Mouse (Mus musculus) limb, embryonic 11.5 days (tissue): ENCODE results near the gene Gm266. TPM values are rescaled to one million over a fixed set of nuclear protein-coding genes. Genes with fewer than 3 reads are reported as not detected.

Source experiments
- ATAC-seq: fragments of 200-750 bp; cut with Nextera tagmentation; 2 replicates; pipeline ENCODE4 v1.8.0; 2017; ENCODE audit warnings: low read depth; ENCODE audit not compliant: insufficient number of reproducible peaks, low FRiP score, low TSS enrichment
- DNase-seq: peaks from one replicate; pipeline ENCODE4 v3.0.0-alpha.2; 2015; ENCODE audit warnings: low spot score
- H3K27ac ChIP-seq: fragments of 300-500 bp; sonication (generic); replicated peaks from 2 replicates; pipeline ENCODE4 v1.5.1; 2014; ENCODE audit warnings: low read depth, mild to moderate bottlenecking, low read length
- H3K27me3 ChIP-seq: fragments of 300-500 bp; sonication (generic); 2 replicates; pipeline ENCODE4 v1.6.1; 2014; ENCODE audit warnings: mild to moderate bottlenecking, low read length, mixed read lengths; ENCODE audit not compliant: control insufficient read depth, insufficient read depth
- H3K36me3 ChIP-seq: fragments of 300-500 bp; sonication (generic); 2 replicates; pipeline ENCODE4 v1.6.1; 2014; ENCODE audit warnings: mild to moderate bottlenecking, low read length, moderate library complexity, mixed read lengths; ENCODE audit not compliant: control insufficient read depth, insufficient read depth
- H3K4me1 ChIP-seq: fragments of 300-500 bp; sonication (generic); 2 replicates; pipeline ENCODE4 v1.6.1; 2014; ENCODE audit warnings: low read length, mixed read lengths; ENCODE audit not compliant: control insufficient read depth, insufficient read depth
- H3K4me2 ChIP-seq: fragments of 300-500 bp; sonication (generic); 2 replicates; pipeline ENCODE4 v1.6.1; 2014; ENCODE audit warnings: low read depth, mild to moderate bottlenecking, moderate library complexity; ENCODE audit not compliant: severe bottlenecking
- H3K4me3 ChIP-seq: fragments of 300-500 bp; sonication (generic); 2 replicates; pipeline ENCODE4 v1.5.1; 2014; ENCODE audit warnings: low read depth, low read length
- H3K9ac ChIP-seq: fragments of 300-500 bp; sonication (generic); 2 replicates; pipeline ENCODE4 v1.6.1; 2014; ENCODE audit warnings: mild to moderate bottlenecking, low read length
- H3K9me3 ChIP-seq: fragments of 300-500 bp; sonication (generic); 2 replicates; pipeline ENCODE4 v1.6.1; 2016; ENCODE audit warnings: low read length; ENCODE audit not compliant: control insufficient read depth
- whole genome bisulfite sequencing: fragments of 180-500 bp; shearing (Covaris S2); extraction: QIAGEN DNeasy Blood & Tissue Kit; methylation state at CpG from one replicate; pipeline ENCODE4 v1.1.7; 2014; 5-methylcytosine and 5-hydroxymethylcytosine counted together
- polyA plus RNA-seq: library from polyadenylated mRNA; unstranded; fragments of >200 nt; fragmentation: Nextera tagmentation; extraction: Ambion mirVana; gene quantifications from 2 replicates; pipeline ENCODE4 v1.2.1, GENCODE M21; 2014

The Gm266 gene
- polyA plus RNA-seq, 1 experiment from 2014 or later: 11.4 TPM

- H3K9me3 ChIP-seq: no peaks in the 10 kb centered on the region
- H3K4me2 ChIP-seq: no peak overlapping the region
- 92% methylated on average over 3 of the region's 3 CpGs for WGBS
- DNase-seq: no peak
- no peak overlapping the region for H3K27ac ChIP-seq
- no peak overlapping the region for H3K9ac ChIP-seq
- H3K36me3 ChIP-seq: no peaks in the 10 kb centered on the region
- no peak overlapping the region for H3K4me3 ChIP-seq
- peaks cover 3% of the 10 kb centered on the region; the same call in 1 of the 2 replicates for H3K4me1 ChIP-seq
- H3K27me3 ChIP-seq: no peaks in the 10 kb centered on the region
- ATAC-seq: no peak
Measured at GRCm38 (mm10) chr12:111474384-111474783, 11.2 kb downstream of the Gm266 start.

GRCm38 (mm10) chr12:111472886-111473285 lies 12.7 kb downstream of the Gm266 start:
- no peak for DNase-seq
- Histone ChIP-seq H3K36me3 (no peaks in the 10 kb centered on the region), H3K27ac (no peak overlapping the region), H3K4me1 (0 out of 2 replicates have a peak, but pooled peaks cover 3% of the 10 kb centered on the region), H3K9me3 (no peaks in the 10 kb centered on the region), H3K4me3 (no peak overlapping the region), H3K27me3 (no peaks in the 10 kb centered on the region), H3K9ac (no peak overlapping the region), H3K4me2 (no peak overlapping the region)
- WGBS: 83% methylated on average over 5 of the region's 5 CpGs
- ATAC-seq: no peak

- 84% methylated on average over 3 of the region's 3 CpGs for WGBS
- H3K4me2 ChIP-seq: no peak overlapping the region
- no peak overlapping the region for H3K9ac ChIP-seq
- H3K4me1 ChIP-seq: 0 out of 2 replicates have a peak, but pooled peaks cover 3% of the 10 kb centered on the region
- no peaks in the 10 kb centered on the region for H3K27me3 ChIP-seq
- no peak for DNase-seq
- no peak overlapping the region for H3K4me3 ChIP-seq
- no peak overlapping the region for H3K27ac ChIP-seq
- H3K9me3 ChIP-seq: no peaks in the 10 kb centered on the region
- no peak for ATAC-seq
- H3K36me3 ChIP-seq: no peaks in the 10 kb centered on the region
Measured at GRCm38 (mm10) chr12:111471721-111472120, 13.9 kb downstream of the Gm266 start.

- ATAC-seq: no peak
- WGBS: 61% methylated on average over 1 of the region's 1 CpGs
- Histone ChIP-seq H3K9me3 (no peaks in the 10 kb centered on the region), H3K9ac (no peak overlapping the region), H3K27me3 (no peaks in the 10 kb centered on the region), H3K4me1 (0 out of 2 replicates have a peak, but pooled peaks cover 3% of the 10 kb centered on the region), H3K27ac (no peak overlapping the region), H3K36me3 (no peaks in the 10 kb centered on the region), H3K4me3 (no peak overlapping the region), H3K4me2 (no peak overlapping the region)
- no peak for DNase-seq
Measured at GRCm38 (mm10) chr12:111471119-111471518, 14.5 kb downstream of the Gm266 start.

GRCm38 (mm10) chr12:111469507-111469906 lies 16.1 kb downstream of the Gm266 start:
- no peak overlapping the region for H3K4me3 ChIP-seq
- H3K27me3 ChIP-seq: no peaks in the 10 kb centered on the region
- peak; percentile 84 for DNase-seq
- no peak overlapping the region for H3K9ac ChIP-seq
- WGBS: 8% methylated on average over 8 of the region's 8 CpGs
- no peaks in the 10 kb centered on the region for H3K36me3 ChIP-seq
- H3K4me2 ChIP-seq: no peak overlapping the region
- H3K9me3 ChIP-seq: no peaks in the 10 kb centered on the region
- ATAC-seq: no peak
- H3K27ac ChIP-seq: no peak overlapping the region
- H3K4me1 ChIP-seq: no peaks in the 10 kb centered on the region

GRCm38 (mm10) chr12:111468206-111468605 lies 17.4 kb downstream of the Gm266 start:
- WGBS: 77% methylated on average over 7 of the region's 7 CpGs
- H3K9ac ChIP-seq: no peak overlapping the region

GRCm38 (mm10) chr12:111466369-111466768 lies 19.3 kb downstream of the Gm266 start:
- Histone ChIP-seq H3K4me3 (no peak overlapping the region), H3K27ac (no peak overlapping the region), H3K4me2 (no peak overlapping the region), H3K9ac (no peak overlapping the region), H3K36me3 (no peaks in the 10 kb centered on the region), H3K9me3 (no peaks in the 10 kb centered on the region), H3K27me3 (no peaks in the 10 kb centered on the region), H3K4me1 (no peaks in the 10 kb centered on the region)
- no peak for ATAC-seq
- 91% methylated on average over 3 of the region's 3 CpGs for WGBS
- no peak for DNase-seq

More at GRCm38 (mm10) chr12:111468206-111468605, 17.4 kb downstream of the Gm266 start:
- ATAC-seq (no peak), DNase-seq (no peak)
- H3K9me3 ChIP-seq: no peaks in the 10 kb centered on the region
- H3K4me3 ChIP-seq: no peak overlapping the region
- H3K36me3 ChIP-seq: no peaks in the 10 kb centered on the region
- H3K4me1 ChIP-seq: no peaks in the 10 kb centered on the region
- no peak overlapping the region for H3K27ac ChIP-seq
- no peak overlapping the region for H3K4me2 ChIP-seq
- no peaks in the 10 kb centered on the region for H3K27me3 ChIP-seq

- H3K9ac ChIP-seq: no peak overlapping the region
- H3K27me3 ChIP-seq: peaks cover 4% of the 10 kb centered on the region; the same call in 1 of the 2 replicates
- DNase-seq (no peak), ATAC-seq (no peak)
- H3K36me3 ChIP-seq: no peaks in the 10 kb centered on the region
- no peak overlapping the region for H3K27ac ChIP-seq
- WGBS: 81% methylated on average over 7 of the region's 7 CpGs
- H3K4me1 ChIP-seq: no peaks in the 10 kb centered on the region
- no peak overlapping the region for H3K4me2 ChIP-seq
- H3K4me3 ChIP-seq: no peak overlapping the region
- no peaks in the 10 kb centered on the region for H3K9me3 ChIP-seq
Measured at GRCm38 (mm10) chr12:111463570-111463969, 22.1 kb downstream of the Gm266 start.

GRCm38 (mm10) chr12:111457742-111458141 lies 27.9 kb downstream of the Gm266 start:
- WGBS: 71% methylated on average over 1 of the region's 1 CpGs
- Histone ChIP-seq H3K9ac (no peak overlapping the region), H3K27me3 (peaks cover 6% of the 10 kb centered on the region), H3K4me3 (no peak overlapping the region), H3K9me3 (no peaks in the 10 kb centered on the region), H3K4me2 (no peak overlapping the region), H3K4me1 (no peaks in the 10 kb centered on the region), H3K36me3 (no peaks in the 10 kb centered on the region), H3K27ac (no peak overlapping the region)
- ATAC-seq: no peak
- no peak for DNase-seq
